Mouse (Mus musculus) hindbrain, embryonic 11.5 days (tissue): ENCODE results near the gene Eif2b2. TPM values are rescaled to one million over a fixed set of nuclear protein-coding genes. Genes with fewer than 3 reads are reported as not detected.

Experiments used
- ATAC-seq: fragments of 200-750 bp; cut with Nextera tagmentation; 2 replicates; pipeline ENCODE4 v1.8.0; 2017; ENCODE audit warnings: mild to moderate bottlenecking, moderate TSS enrichment, moderate library complexity; ENCODE audit not compliant: low FRiP score
- DNase-seq: peaks from one replicate; pipeline ENCODE4 v3.0.0-alpha.2; 2015; ENCODE audit warnings: low spot score
- H3K27ac ChIP-seq: fragments of 300-500 bp; sonication (generic); 2 replicates; pipeline ENCODE4 v1.5.1; 2014; ENCODE audit warnings: mild to moderate bottlenecking, low read depth, low read length
- H3K27me3 ChIP-seq: fragments of 300-500 bp; sonication (generic); 2 replicates; pipeline ENCODE4 v1.6.1; 2014; ENCODE audit warnings: mild to moderate bottlenecking, low read length, moderate library complexity, mixed read lengths; ENCODE audit not compliant: control insufficient read depth, insufficient read depth
- H3K36me3 ChIP-seq: fragments of 300-500 bp; sonication (generic); 2 replicates; pipeline ENCODE4 v1.6.1; 2014; ENCODE audit warnings: mild to moderate bottlenecking, low read length, moderate library complexity, mixed read lengths; ENCODE audit not compliant: control insufficient read depth, insufficient read depth
- H3K4me1 ChIP-seq: fragments of 300-500 bp; sonication (generic); replicated peaks from 2 replicates; pipeline ENCODE4 v1.6.1; 2014; ENCODE audit warnings: low read length, mixed read lengths; ENCODE audit not compliant: control insufficient read depth, insufficient read depth
- H3K4me2 ChIP-seq: fragments of 300-500 bp; sonication (generic); replicated peaks from 2 replicates; pipeline ENCODE4 v1.6.1; 2014; ENCODE audit warnings: mild to moderate bottlenecking, low read depth, low read length
- H3K4me3 ChIP-seq: fragments of 300-500 bp; sonication (generic); 2 replicates; pipeline ENCODE4 v1.5.1; 2014; ENCODE audit warnings: low read depth, low read length
- H3K9ac ChIP-seq: fragments of 300-500 bp; sonication (generic); 2 replicates; pipeline ENCODE4 v1.6.1; 2014; ENCODE audit warnings: low read depth, low read length
- H3K9me3 ChIP-seq: fragments of 300-500 bp; sonication (generic); 2 replicates; pipeline ENCODE4 v1.6.1; 2016; ENCODE audit warnings: low read length; ENCODE audit not compliant: control insufficient read depth
- WGBS: fragments of 180-500 bp; shearing (Covaris S2); extraction: QIAGEN DNeasy Blood & Tissue Kit; methylation state at CpG from one replicate; pipeline ENCODE4 v1.1.7; 2014; 5-methylcytosine and 5-hydroxymethylcytosine counted together
- polyA plus RNA-seq: library from polyadenylated mRNA; unstranded; fragments of >200 nt; fragmentation: Nextera tagmentation; extraction: Ambion mirVana; gene quantifications from 2 replicates; pipeline ENCODE4 v1.2.1, GENCODE M21; 2014

Gene Eif2b2
- polyA plus RNA-seq, 1 experiment from 2014 or later: 90.0 TPM

- no peaks in the 10 kb centered on the region for H3K4me1 ChIP-seq
- H3K27me3 ChIP-seq: no peaks in the 10 kb centered on the region
- no peaks in the 10 kb centered on the region for H3K36me3 ChIP-seq
- ATAC-seq (no peak), DNase-seq (no peak)
- H3K27ac ChIP-seq: no peak overlapping the region
- no peak overlapping the region for H3K4me2 ChIP-seq
- 75% methylated on average over 7 of the region's 7 CpGs for WGBS
- H3K9me3 ChIP-seq: no peaks in the 10 kb centered on the region
- H3K4me3 ChIP-seq: no peak overlapping the region
- no peak overlapping the region for H3K9ac ChIP-seq
Observed at GRCm38 (mm10) chr12:85271132-85271842, 52.0 kb downstream of the Eif2b2 start.

- no peaks in the 10 kb centered on the region for H3K27me3 ChIP-seq
- no peaks in the 10 kb centered on the region for H3K4me1 ChIP-seq
- H3K4me2 ChIP-seq: no peak overlapping the region
- H3K36me3 ChIP-seq: no peaks in the 10 kb centered on the region
- no peak overlapping the region for H3K4me3 ChIP-seq
- no peak overlapping the region for H3K9ac ChIP-seq
- no peaks in the 10 kb centered on the region for H3K9me3 ChIP-seq
- 74% methylated on average over 4 of the region's 4 CpGs for WGBS
- ATAC-seq: no peak
- no peak overlapping the region for H3K27ac ChIP-seq
- no peak for DNase-seq
Observed at GRCm38 (mm10) chr12:85271843-85272206, 52.5 kb downstream of the Eif2b2 start.

- ATAC-seq (no peak), DNase-seq (no peak)
- Histone ChIP-seq H3K36me3 (no peaks in the 10 kb centered on the region), H3K27ac (no peak overlapping the region), H3K4me3 (no peak overlapping the region), H3K27me3 (no peaks in the 10 kb centered on the region), H3K4me1 (no peaks in the 10 kb centered on the region), H3K4me2 (no peak overlapping the region), H3K9ac (no peak overlapping the region), H3K9me3 (no peaks in the 10 kb centered on the region)
- 69% methylated on average over 10 of the region's 10 CpGs for WGBS
Observed at GRCm38 (mm10) chr12:85273508-85273907, 54.2 kb downstream of the Eif2b2 start.

Other genes with a start within 250 kb of the Eif2b2 start
- gene Fcf1, start 248.6 kb upstream of the Eif2b2 start, polyA plus RNA-seq: 148 and 156 TPM in 2 replicates
- gene Arel1, start 248.6 kb upstream of the Eif2b2 start, polyA plus RNA-seq: 21.8 and 24.5 TPM in 2 replicates
- 44.2 and 53.2 TPM in 2 replicates for gene Ylpm1, start 223.2 kb upstream of the Eif2b2 start, polyA plus RNA-seq
- 2.4 and 4.1 TPM in 2 replicates for gene Prox2, start 108.7 kb upstream of the Eif2b2 start, polyA plus RNA-seq
- gene Dlst, start 108.6 kb upstream of the Eif2b2 start, polyA plus RNA-seq: 98.7 and 101 TPM in 2 replicates
- gene Rps6kl1, start 68.2 kb upstream of the Eif2b2 start, polyA plus RNA-seq: 2.3 and 2.6 TPM in 2 replicates
- 5.4 and 7.8 TPM in 2 replicates for gene Pgf, start 41.7 kb upstream of the Eif2b2 start, polyA plus RNA-seq
- gene Mlh3, start 51.1 kb downstream of the Eif2b2 start, polyA plus RNA-seq: 7.7 and 8.4 TPM in 2 replicates
- 71.4 and 73.8 TPM in 2 replicates for gene Acyp1, start 69.0 kb downstream of the Eif2b2 start, polyA plus RNA-seq
- 1.2 and 1.5 TPM in 2 replicates for gene Zc2hc1c, start 69.1 kb downstream of the Eif2b2 start, polyA plus RNA-seq
- 10.2 and 13.4 TPM in 2 replicates for gene Nek9, start 119.9 kb downstream of the Eif2b2 start, polyA plus RNA-seq
- 279 TPM in 2 replicates for gene Tmed10, start 155.4 kb downstream of the Eif2b2 start, polyA plus RNA-seq